Mouse (Mus musculus) embryonic facial prominence, embryonic 11.5 days (tissue): ENCODE data around the gene Olfr694. TPM values are rescaled to one million over a fixed set of nuclear protein-coding genes. Genes with fewer than 3 reads are reported as not detected.
"Not testable (repeated sequence)": the region's sequence is repeated elsewhere in the genome, so short reads cannot be mapped to it uniquely, and the experiment has no call there.

Source experiments
- ATAC-seq: fragments of 200-750 bp; cut with Nextera tagmentation; replicated peaks from 2 replicates; pipeline ENCODE4 v1.8.0; 2017; ENCODE audit warnings: low read depth; ENCODE audit not compliant: insufficient number of reproducible peaks, low FRiP score, low TSS enrichment
- DNase-seq: peaks from one replicate; pipeline ENCODE4 v3.0.0-alpha.2; 2015; ENCODE audit warnings: low spot score
- H3K27ac ChIP-seq: fragments of 300-500 bp; sonication (generic); replicated peaks from 2 replicates; pipeline ENCODE4 v1.5.1; 2014; ENCODE audit warnings: mild to moderate bottlenecking, low read depth, low read length, control low read depth
- H3K27me3 ChIP-seq: fragments of 300-500 bp; sonication (generic); 2 replicates; pipeline ENCODE4 v1.6.1; 2014; ENCODE audit warnings: mild to moderate bottlenecking, low read length, moderate library complexity, mixed read lengths; ENCODE audit not compliant: control insufficient read depth, insufficient read depth
- H3K36me3 ChIP-seq: fragments of 300-500 bp; sonication (generic); replicated peaks from 2 replicates; pipeline ENCODE4 v1.6.1; 2014; ENCODE audit warnings: low read depth, mild to moderate bottlenecking, low read length, moderate library complexity, mixed read lengths; ENCODE audit not compliant: control insufficient read depth, insufficient read depth
- H3K4me1 ChIP-seq: fragments of 300-500 bp; sonication (generic); 2 replicates; pipeline ENCODE4 v1.6.1; 2014; ENCODE audit warnings: low read length, mixed read lengths; ENCODE audit not compliant: control insufficient read depth, insufficient read depth
- H3K4me2 ChIP-seq: fragments of 300-500 bp; sonication (generic); 2 replicates; pipeline ENCODE4 v1.6.1; 2014; ENCODE audit warnings: low read depth, mild to moderate bottlenecking, control low read depth, low read length, moderate library complexity
- H3K4me3 ChIP-seq: fragments of 300-500 bp; sonication (generic); 2 replicates; pipeline ENCODE4 v1.5.1; 2014; ENCODE audit warnings: low read depth, low read length, control low read depth
- H3K9ac ChIP-seq: fragments of 300-500 bp; sonication (generic); replicated peaks from 2 replicates; pipeline ENCODE4 v1.6.1; 2014; ENCODE audit warnings: mild to moderate bottlenecking, control low read depth, low read length
- H3K9me3 ChIP-seq: fragments of 300-500 bp; sonication (generic); replicated peaks from 2 replicates; pipeline ENCODE4 v1.6.1; 2016; ENCODE audit warnings: mild to moderate bottlenecking, low read length, inconsistent platforms, mixed read lengths; ENCODE audit not compliant: control insufficient read depth
- whole genome bisulfite sequencing: fragments of 180-500 bp; shearing (Covaris S2); extraction: QIAGEN DNeasy Blood & Tissue Kit; methylation state at CpG from one replicate; pipeline ENCODE4 v1.1.7; 2014; 5-methylcytosine and 5-hydroxymethylcytosine counted together
- polyA plus RNA-seq: library from polyadenylated mRNA; unstranded; fragments of >200 nt; fragmentation: Nextera tagmentation; extraction: Ambion mirVana; gene quantifications from 2 replicates; pipeline ENCODE4 v1.2.1, GENCODE M21; 2014

Olfr694 gene
- not detected in 2 replicates for polyA plus RNA-seq

DNA sequence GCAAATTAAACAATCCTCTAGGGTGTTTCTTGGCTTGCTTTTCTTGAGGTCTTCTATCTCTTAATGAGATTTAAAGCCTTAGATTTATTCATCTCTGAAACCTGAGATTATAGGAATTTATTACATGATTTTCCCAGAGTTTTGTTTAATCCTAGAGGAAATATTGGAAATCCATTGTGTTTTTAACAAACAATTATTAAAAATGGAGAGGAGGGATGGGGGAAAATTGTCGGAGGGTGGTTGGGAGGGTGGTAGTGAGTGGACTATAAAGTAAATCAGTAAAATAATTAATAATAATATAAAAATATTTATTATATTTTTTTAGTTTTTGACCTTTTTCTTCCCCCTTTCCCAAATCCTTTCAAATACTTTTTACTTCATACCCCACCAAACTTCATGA, at the start of gene Olfr694:
Gene Olfr694 (minus strand): TSS at position 101 of the 400 bp plus-strand sequence.
- 83% methylated on average over 1 of the region's 1 CpGs for WGBS
- Histone ChIP-seq H3K9me3 (no peaks in the 10 kb centered on the region), H3K4me3 (no peak within 1 kb of the TSS), H3K27ac (no peak within 1 kb of the TSS), H3K4me1 (no peaks in the 10 kb centered on the region), H3K9ac (no peak within 1 kb of the TSS), H3K27me3 (no peaks in the 10 kb centered on the region), H3K36me3 (no peaks in the 10 kb centered on the region), H3K4me2 (no peak within 1 kb of the TSS)
- no peak for ATAC-seq
- no peak for DNase-seq

DNA sequence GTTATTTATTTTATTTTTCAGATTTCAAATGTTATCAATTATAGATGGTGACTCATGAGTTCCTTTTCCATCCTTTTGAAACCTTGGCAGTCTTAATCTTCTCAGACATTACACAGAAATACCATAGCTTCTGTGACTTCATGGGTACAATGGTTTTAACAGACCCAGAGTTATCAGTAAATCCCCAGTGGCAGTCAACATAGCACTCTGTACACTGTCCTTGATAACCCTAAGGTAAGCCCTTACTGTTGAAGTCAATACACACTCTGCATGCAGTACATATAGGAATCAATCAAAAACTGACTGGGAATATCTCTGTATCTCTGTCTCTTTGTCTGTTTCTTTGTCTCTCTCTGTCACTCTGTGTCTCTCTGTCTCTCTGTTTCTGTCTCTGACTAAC, 45.4 kb upstream of the Olfr694 start:
- Histone ChIP-seq H3K4me2 (no peak overlapping the region), H3K4me3 (no peak overlapping the region), H3K4me1 (no peaks in the 10 kb centered on the region), H3K36me3 (no peaks in the 10 kb centered on the region), H3K27ac (no peak overlapping the region), H3K27me3 (no peaks in the 10 kb centered on the region), H3K9ac (no peak overlapping the region), H3K9me3 (no peaks in the 10 kb centered on the region)
- no peak for ATAC-seq
- DNase-seq = no peak

DNA sequence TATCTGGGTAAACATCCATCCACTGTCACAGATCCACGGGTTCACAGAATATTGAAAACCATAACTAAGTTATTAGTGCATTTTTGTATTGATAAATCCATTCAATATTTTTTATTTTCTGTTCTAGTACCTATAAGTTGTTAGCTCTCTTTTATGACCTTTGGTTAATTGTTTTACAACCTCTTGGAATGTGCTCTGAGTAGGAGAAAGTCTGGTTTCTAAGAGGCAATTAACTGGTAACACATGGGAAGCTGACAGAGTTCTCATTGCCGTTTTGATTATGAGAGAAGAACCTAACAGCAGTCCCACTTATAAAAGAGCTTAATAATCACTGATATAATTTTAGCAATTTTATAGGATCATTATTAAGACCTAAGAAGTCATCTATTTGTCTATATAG, 42.1 kb upstream of the Olfr694 start:
- H3K4me1 ChIP-seq = no peaks in the 10 kb centered on the region
- no peak for DNase-seq
- no peak for ATAC-seq
- H3K27me3 ChIP-seq = no peaks in the 10 kb centered on the region
- H3K9ac ChIP-seq = no peak overlapping the region
- H3K9me3 ChIP-seq = no peaks in the 10 kb centered on the region
- H3K27ac ChIP-seq = no peak overlapping the region
- WGBS = 77% methylated on average over 2 of the region's 2 CpGs
- H3K4me3 ChIP-seq = no peak overlapping the region
- H3K4me2 ChIP-seq = no peak overlapping the region
- H3K36me3 ChIP-seq = no peaks in the 10 kb centered on the region

- not testable (repeated sequence) for H3K4me1 ChIP-seq, H3K9ac ChIP-seq, H3K9me3 ChIP-seq, H3K27ac ChIP-seq, H3K4me2 ChIP-seq, ATAC-seq, H3K27me3 ChIP-seq, DNase-seq, H3K4me3 ChIP-seq, H3K36me3 ChIP-seq
- WGBS = 87% methylated on average over 2 of the region's 2 CpGs
Measured at GRCm38 (mm10) chr7:106725654-106726053, 34.0 kb upstream of the Olfr694 start.

- no peaks in the 10 kb centered on the region for H3K27me3 ChIP-seq
- DNase-seq (no peak), ATAC-seq (no peak)
- H3K9ac ChIP-seq = no peak within 1 kb of the TSS
- H3K4me2 ChIP-seq = no peak within 1 kb of the TSS
- H3K4me3 ChIP-seq = no peak within 1 kb of the TSS
- no peaks in the 10 kb centered on the region for H3K36me3 ChIP-seq
- no peaks in the 10 kb centered on the region for H3K9me3 ChIP-seq
- no peak within 1 kb of the TSS for H3K27ac ChIP-seq
- H3K4me1 ChIP-seq = no peaks in the 10 kb centered on the region
Measured at GRCm38 (mm10) chr7:106716296-106716695, 24.7 kb upstream of the Olfr694 start, which contains the start of gene Olfr695. Olfr695 (minus strand) TSS chr7:106716396.

DNA sequence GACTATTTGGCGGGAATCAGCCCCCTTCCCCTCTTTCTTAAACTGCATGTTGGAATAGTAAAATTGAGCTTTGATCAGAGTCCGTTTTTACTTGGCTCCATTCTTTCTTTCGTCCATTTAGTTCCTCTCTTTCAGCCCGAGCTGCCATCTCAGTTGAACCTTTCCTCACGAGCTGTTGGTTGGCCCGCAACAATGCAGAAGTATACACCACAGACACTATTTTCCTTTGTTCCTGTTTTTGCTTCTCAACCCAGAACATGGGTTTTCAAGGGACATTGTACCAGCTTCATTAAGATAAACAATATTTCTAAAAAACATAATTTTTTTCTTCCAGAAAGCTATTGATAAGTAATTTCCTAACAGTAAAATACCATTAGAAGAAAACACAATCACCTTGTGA, 19.8 kb upstream of the Olfr694 start:
- H3K9ac ChIP-seq = no peak overlapping the region
- no peaks in the 10 kb centered on the region for H3K27me3 ChIP-seq
- H3K36me3 ChIP-seq = no peaks in the 10 kb centered on the region
- no peak overlapping the region for H3K27ac ChIP-seq
- H3K4me1 ChIP-seq = no peaks in the 10 kb centered on the region
- WGBS = 91% methylated on average over 6 of the region's 6 CpGs
- DNase-seq (no peak), ATAC-seq (no peak)
- H3K9me3 ChIP-seq = no peaks in the 10 kb centered on the region
- H3K4me2 ChIP-seq = no peak overlapping the region
- no peak overlapping the region for H3K4me3 ChIP-seq

DNA sequence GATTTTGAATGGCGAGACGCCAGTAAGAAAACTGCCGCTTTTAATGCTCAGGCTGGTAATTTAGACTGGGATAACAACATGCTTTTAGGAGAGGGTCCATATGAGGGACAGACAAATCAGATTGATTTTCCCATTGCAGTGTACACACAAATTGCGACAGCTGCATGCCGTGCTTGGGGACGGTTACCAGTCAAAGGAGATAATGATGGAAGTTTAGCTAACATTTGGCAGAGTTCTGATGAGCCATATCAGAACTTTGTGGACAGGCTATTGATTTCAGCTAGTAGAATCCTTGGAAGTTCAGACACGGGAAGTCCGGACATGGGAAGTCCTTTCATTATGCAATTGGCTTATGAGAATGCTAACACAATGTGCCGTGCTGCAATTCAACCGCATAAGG, 16.1 kb upstream of the Olfr694 start:
- H3K4me2 ChIP-seq, H3K4me1 ChIP-seq, H3K9me3 ChIP-seq, H3K36me3 ChIP-seq, H3K27me3 ChIP-seq, DNase-seq, H3K27ac ChIP-seq, ATAC-seq, H3K4me3 ChIP-seq, H3K9ac ChIP-seq: not testable (repeated sequence)
- 94% methylated on average over 10 of the region's 10 CpGs for WGBS

- Histone ChIP-seq H3K36me3 (no peaks in the 10 kb centered on the region), H3K9ac (no peak overlapping the region), H3K4me3 (no peak overlapping the region), H3K27me3 (no peaks in the 10 kb centered on the region), H3K4me1 (no peaks in the 10 kb centered on the region), H3K27ac (no peak overlapping the region), H3K4me2 (no peak overlapping the region), H3K9me3 (no peaks in the 10 kb centered on the region)
- ATAC-seq (no peak), DNase-seq (no peak)
- WGBS = 74% methylated on average over 1 of the region's 1 CpGs
Measured at GRCm38 (mm10) chr7:106696891-106697290, 5.3 kb upstream of the Olfr694 start.
